16 mouse cellular contexts compared by ENCODE assay signal in the genomic region with DNA sequence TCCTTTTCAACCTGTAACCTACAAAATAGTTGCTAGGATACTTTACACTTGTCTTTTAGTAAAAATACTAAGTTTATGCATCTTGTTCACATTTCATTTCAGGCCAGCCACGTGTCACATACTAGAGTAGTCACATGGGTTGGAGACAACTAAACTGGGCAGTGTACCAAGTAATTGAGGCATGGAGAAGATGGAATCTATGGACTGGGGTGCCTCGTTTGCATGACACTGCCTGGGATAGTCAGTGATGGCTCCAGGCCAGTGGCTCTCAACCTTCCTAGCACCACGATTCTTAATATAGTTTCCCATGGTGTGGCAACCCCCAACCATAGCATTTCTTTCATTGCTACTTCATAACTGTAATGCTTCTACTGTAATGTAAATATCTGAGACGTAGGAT.
"Had no signal": no experiment of that assay in that cellular context is flagged by ENCODE, and none has a peak within 500 bp of the region (broad histone marks: within the 10 kb centered on the region; RNA-seq: fewer than 3 reads in every experiment).

No protein-coding gene starts in this region.

- H3K4me1 ChIP-seq: kidney, embryonic 15.5 days; midbrain, embryonic 10.5 days; midbrain, embryonic 15.5 days had no signal

- H3K36me3 ChIP-seq: kidney, embryonic 15.5 days; limb, embryonic 13.5 days; midbrain, embryonic 10.5 days; midbrain, embryonic 15.5 days; neural tube, embryonic 13.5 days had no signal

- DNase-seq: kidney, adult 11 months; kidney, postnatal 14 days; left cerebral cortex, postnatal 4 days; lung, adult 18-20 months; lung, postnatal 14 days; retina, postnatal 1 day; right cerebral cortex, postnatal 4 days; spleen, adult 18-20 months; thymus, adult 2 months; thymus, postnatal 25 days had no signal

- H3K27ac ChIP-seq: kidney, embryonic 15.5 days; limb, embryonic 13.5 days; liver, embryonic 14.5 days; midbrain, embryonic 10.5 days; midbrain, embryonic 15.5 days; neural tube, embryonic 13.5 days had no signal

- H3K9ac ChIP-seq: kidney, embryonic 15.5 days; limb, embryonic 13.5 days; liver, embryonic 14.5 days; midbrain, embryonic 15.5 days; neural tube, embryonic 13.5 days had no signal

- ATAC-seq: midbrain, embryonic 15.5 days had no signal

- H3K4me2 ChIP-seq: kidney, embryonic 15.5 days; limb, embryonic 13.5 days; midbrain, embryonic 15.5 days; neural tube, embryonic 13.5 days had no signal

- H3K27me3 ChIP-seq: kidney, embryonic 15.5 days; limb, embryonic 13.5 days; midbrain, embryonic 15.5 days; neural tube, embryonic 13.5 days had no signal

- H3K9me3 ChIP-seq: kidney, embryonic 15.5 days; limb, embryonic 13.5 days; midbrain, embryonic 10.5 days; midbrain, embryonic 15.5 days; neural tube, embryonic 13.5 days had no signal

- H3K4me3 ChIP-seq: kidney, embryonic 15.5 days; limb, embryonic 13.5 days; midbrain, embryonic 10.5 days; midbrain, embryonic 15.5 days; neural tube, embryonic 13.5 days had no signal
